Comparison of ENCODE assay signal across 12 mouse cellular contexts in genomic region chr11:116816769-116817168, GRCm38 (mm10). TPM values are rescaled to one million over a fixed set of nuclear protein-coding genes. Genes with fewer than 3 reads are reported as not detected.
A peak's percentile ranks its signal among the peaks of the same experiment; 100 is the strongest.
DNase-seq lines count a peak whose midpoint lies in the region; ATAC-seq and TF ChIP-seq lines count a peak whose summit lies in the region.
"Had no signal": no experiment of that assay in that cellular context is flagged by ENCODE, and none has a peak within 500 bp of the region (broad histone marks: within the 10 kb centered on the region; RNA-seq: fewer than 3 reads in every experiment).

No protein-coding gene starts in this region.

- H3K9ac ChIP-seq in kidney, postnatal 0 days (ENCODE audit: low read depth, low read length) = no peak overlapping the region
- no peak overlapping the region for H3K9ac ChIP-seq in liver, postnatal 0 days (replicated peaks)
- H3K9ac ChIP-seq in hindbrain, embryonic 11.5 days (ENCODE audit: low read depth, low read length) = no peak overlapping the region
- H3K9ac ChIP-seq: liver, embryonic 13.5 days; neural tube, embryonic 15.5 days had no signal

- no peaks in the 10 kb centered on the region for H3K27me3 ChIP-seq in kidney, postnatal 0 days (ENCODE audit: insufficient read depth, low read length)
- no peaks in the 10 kb centered on the region for H3K27me3 ChIP-seq in liver, postnatal 0 days (ENCODE audit: insufficient read depth, low read length)
- no peaks in the 10 kb centered on the region for H3K27me3 ChIP-seq in hindbrain, embryonic 11.5 days (ENCODE audit: control insufficient read depth, insufficient read depth, low read length)
- H3K27me3 ChIP-seq: neural tube, embryonic 15.5 days had no signal

- peak; percentile 26; the same call in 1 of the 2 replicates for TF ChIP-seq CTCF in kidney, postnatal 0 days (IDR thresholded peaks at IDR 0.05; ENCODE audit: low read depth)
- no peak for TF ChIP-seq CTCF in liver, postnatal 0 days (IDR thresholded peaks at IDR 0.05; ENCODE audit: low read depth)

- peaks cover 49% of the 10 kb centered on the region for H3K4me1 ChIP-seq in kidney, postnatal 0 days (replicated peaks; ENCODE audit: insufficient read depth, low read length)
- peaks cover 4% of the 10 kb centered on the region for H3K4me1 ChIP-seq in liver, postnatal 0 days (ENCODE audit: insufficient read depth)
- peaks cover 36% of the 10 kb centered on the region for H3K4me1 ChIP-seq in hindbrain, embryonic 11.5 days (replicated peaks; ENCODE audit: control insufficient read depth, insufficient read depth, low read length)

- peak; percentile 8 for DNase-seq in cerebellum, adult 11-12 months
- no peak for DNase-seq in cerebellum, postnatal 14 days
- peak; percentile 65 for DNase-seq in kidney, postnatal 0 days (ENCODE audit: low spot score)
- DNase-seq in kidney, adult 18-20 months = no peak
- peak; percentile 26 for DNase-seq in adrenal gland, postnatal 25 days
- peak; percentile 61 for DNase-seq in lung, postnatal 25 days (ENCODE audit: low spot score)
- DNase-seq in liver, postnatal 0 days = no peak
- DNase-seq in hindbrain, embryonic 11.5 days (ENCODE audit: low spot score) = no peak
- DNase-seq: B cell, adult 2 months; liver, embryonic 13.5 days; midbrain, embryonic 14.5 days had no signal

- no peak overlapping the region for H3K4me2 ChIP-seq in kidney, postnatal 0 days (ENCODE audit: low read length)
- no peak overlapping the region for H3K4me2 ChIP-seq in liver, postnatal 0 days (ENCODE audit: low read depth, low read length)
- H3K4me2 ChIP-seq in hindbrain, embryonic 11.5 days (replicated peaks; ENCODE audit: low read depth, low read length) = no peak overlapping the region
- H3K4me2 ChIP-seq: liver, embryonic 13.5 days; neural tube, embryonic 15.5 days had no signal

- 73% methylated on average over 5 of the region's 5 CpGs for WGBS in kidney, postnatal 0 days
- WGBS in liver, postnatal 0 days (ENCODE audit: insufficient replicate concordance) = 76% methylated on average over 5 of the region's 5 CpGs
- 80% methylated on average over 5 of the region's 5 CpGs for WGBS in hindbrain, embryonic 11.5 days

- H3K9me3 ChIP-seq in kidney, postnatal 0 days (replicated peaks; ENCODE audit: low read length) = no peaks in the 10 kb centered on the region
- no peaks in the 10 kb centered on the region for H3K9me3 ChIP-seq in liver, postnatal 0 days (ENCODE audit: low read length)
- no peaks in the 10 kb centered on the region for H3K9me3 ChIP-seq in hindbrain, embryonic 11.5 days (ENCODE audit: control insufficient read depth, low read length)
- H3K9me3 ChIP-seq: liver, embryonic 13.5 days; neural tube, embryonic 15.5 days had no signal

- no peak for ATAC-seq in kidney, postnatal 0 days (replicated peaks; ENCODE audit: low FRiP score, low read depth)
- no peak for ATAC-seq in liver, postnatal 0 days
- ATAC-seq in hindbrain, embryonic 11.5 days (ENCODE audit: low FRiP score) = no peak

- no peak overlapping the region for H3K27ac ChIP-seq in kidney, postnatal 0 days
- H3K27ac ChIP-seq in liver, postnatal 0 days (ENCODE audit: low read depth) = no peak overlapping the region
- no peak overlapping the region for H3K27ac ChIP-seq in hindbrain, embryonic 11.5 days (ENCODE audit: low read depth, low read length)
- H3K27ac ChIP-seq: liver, embryonic 13.5 days; neural tube, embryonic 15.5 days had no signal

- H3K4me3 ChIP-seq in kidney, postnatal 0 days (replicated peaks; ENCODE audit: low read depth, low read length) = no peak overlapping the region
- no peak overlapping the region for H3K4me3 ChIP-seq in liver, postnatal 0 days (ENCODE audit: low read depth, low read length)
- no peak overlapping the region for H3K4me3 ChIP-seq in hindbrain, embryonic 11.5 days (ENCODE audit: low read depth, low read length)
- H3K4me3 ChIP-seq: liver, embryonic 13.5 days; neural tube, embryonic 15.5 days had no signal

- H3K36me3 ChIP-seq in kidney, postnatal 0 days (ENCODE audit: insufficient read depth, low read length) = no peaks in the 10 kb centered on the region
- H3K36me3 ChIP-seq in liver, postnatal 0 days (replicated peaks; ENCODE audit: insufficient read depth, low read length) = no peaks in the 10 kb centered on the region
- no peaks in the 10 kb centered on the region for H3K36me3 ChIP-seq in hindbrain, embryonic 11.5 days (ENCODE audit: control insufficient read depth, insufficient read depth, low read length)
- H3K36me3 ChIP-seq: liver, embryonic 13.5 days; neural tube, embryonic 15.5 days had no signal

- TF ChIP-seq EP300 in liver, postnatal 0 days (IDR thresholded peaks at IDR 0.05; ENCODE audit: low read depth) = no peak

RNA-seq across cellular contexts. Expression of gene Mxra7, which starts 11.1 kb away (rescaled TPM):
- polyA plus RNA-seq in kidney, postnatal 0 days (2015; fragmentation: Nextera tagmentation; extraction: Ambion mirVana) = 17.6 and 18.3 TPM in 2 replicates
- total RNA-seq in adrenal gland, postnatal 25 days (2021) = 26.0 and 44.7 TPM in 2 replicates
- 1.4 and 4.0 TPM in 2 replicates for polyA plus RNA-seq in liver, postnatal 0 days (2015; fragmentation: Nextera tagmentation; extraction: Ambion mirVana)
- 57.9 and 61.8 TPM in 2 replicates for polyA plus RNA-seq in hindbrain, embryonic 11.5 days (2014; fragmentation: Nextera tagmentation; extraction: Ambion mirVana)

RNA-seq across cellular contexts. Expression of gene Mettl23, which starts 26.3 kb away (rescaled TPM):
- polyA plus RNA-seq in kidney, postnatal 0 days (2015; fragmentation: Nextera tagmentation; extraction: Ambion mirVana) = 60.2 and 71.5 TPM in 2 replicates
- 21.7 and 29.6 TPM in 2 replicates for total RNA-seq in adrenal gland, postnatal 25 days (2021)
- 32.6 and 33.0 TPM in 2 replicates for polyA plus RNA-seq in liver, postnatal 0 days (2015; fragmentation: Nextera tagmentation; extraction: Ambion mirVana)
- 61.6 and 70.6 TPM in 2 replicates for polyA plus RNA-seq in hindbrain, embryonic 11.5 days (2014; fragmentation: Nextera tagmentation; extraction: Ambion mirVana)

RNA-seq across cellular contexts. Expression of gene Jmjd6, which starts 26.5 kb away (rescaled TPM):
- polyA plus RNA-seq in kidney, postnatal 0 days (2015; fragmentation: Nextera tagmentation; extraction: Ambion mirVana) = 52.8 and 54.1 TPM in 2 replicates
- total RNA-seq in adrenal gland, postnatal 25 days (2021) = 28.4 and 38.5 TPM in 2 replicates
- 18.5 and 19.0 TPM in 2 replicates for polyA plus RNA-seq in liver, postnatal 0 days (2015; fragmentation: Nextera tagmentation; extraction: Ambion mirVana)
- 88.8 and 91.3 TPM in 2 replicates for polyA plus RNA-seq in hindbrain, embryonic 11.5 days (2014; fragmentation: Nextera tagmentation; extraction: Ambion mirVana)

RNA-seq across cellular contexts. Expression of gene Mfsd11, which starts 35.5 kb away (rescaled TPM):
- polyA plus RNA-seq in kidney, postnatal 0 days (2015; fragmentation: Nextera tagmentation; extraction: Ambion mirVana) = 48.4 and 53.6 TPM in 2 replicates
- 39.6 and 41.7 TPM in 2 replicates for total RNA-seq in adrenal gland, postnatal 25 days (2021)
- 16.5 and 18.0 TPM in 2 replicates for polyA plus RNA-seq in liver, postnatal 0 days (2015; fragmentation: Nextera tagmentation; extraction: Ambion mirVana)
- polyA plus RNA-seq in hindbrain, embryonic 11.5 days (2014; fragmentation: Nextera tagmentation; extraction: Ambion mirVana) = 37.0 and 38.6 TPM in 2 replicates

RNA-seq across cellular contexts. Expression of gene Srsf2, which starts 36.1 kb away (rescaled TPM):
- 664 and 665 TPM in 2 replicates for polyA plus RNA-seq in kidney, postnatal 0 days (2015; fragmentation: Nextera tagmentation; extraction: Ambion mirVana)
- 254 and 258 TPM in 2 replicates for total RNA-seq in adrenal gland, postnatal 25 days (2021)
- 293 and 302 TPM in 2 replicates for polyA plus RNA-seq in liver, postnatal 0 days (2015; fragmentation: Nextera tagmentation; extraction: Ambion mirVana)
- 935 and 944 TPM in 2 replicates for polyA plus RNA-seq in hindbrain, embryonic 11.5 days (2014; fragmentation: Nextera tagmentation; extraction: Ambion mirVana)

Comparison
In these comparisons a context has a peak if more than half of its experiments do, and no peak if none do; other contexts are left out.
1. DNase-seq: peak in cerebellum, adult 11-12 months (single experiment), kidney, postnatal 0 days (single experiment), adrenal gland, postnatal 25 days (single experiment) and lung, postnatal 25 days (single experiment); none in cerebellum, postnatal 14 days (0 of 2), kidney, adult 18-20 months (single experiment), liver, postnatal 0 days (single experiment) and hindbrain, embryonic 11.5 days (single experiment).